Mouse (Mus musculus) E14TG2a.4 (cell line): ENCODE measurements around the gene Cbs.

Experiments
- H3K27me3 ChIP-seq: 2 replicates; pipeline ENCODE4 v1.6.1; 2014; ENCODE audit warnings: low read length, control low read depth; ENCODE audit not compliant: insufficient read depth
- H3K36me3 ChIP-seq: 2 replicates; pipeline ENCODE4 v1.6.1; 2014; ENCODE audit warnings: low read length, control low read depth; ENCODE audit not compliant: insufficient read depth
- H3K4me1 ChIP-seq: replicated peaks from 2 replicates; pipeline ENCODE4 v1.6.1; 2014; ENCODE audit warnings: low read depth, low read length, control low read depth
- H3K4me3 ChIP-seq: replicated peaks from 2 replicates; pipeline ENCODE4 v1.5.1; 2014; ENCODE audit warnings: mild to moderate bottlenecking, low read length
- H3K9me3 ChIP-seq: 2 replicates; pipeline ENCODE4 v1.6.1; 2014; ENCODE audit warnings: low read length, control low read depth
- CTCF ChIP-seq: conservative IDR thresholded peaks from 2 replicates; pipeline ENCODE4 v1.5.1; 2014; ENCODE audit warnings: low read length
- NANOG ChIP-seq: IDR thresholded peaks from 2 replicates; pipeline ENCODE4 v1.6.1; 2014; ENCODE audit warnings: borderline replicate concordance, low read length, mixed read lengths
- POU5F1 ChIP-seq: IDR thresholded peaks from 2 replicates; pipeline ENCODE4 v1.6.1; 2014; ENCODE audit warnings: low read length, borderline replicate concordance

The Cbs gene

DNA sequence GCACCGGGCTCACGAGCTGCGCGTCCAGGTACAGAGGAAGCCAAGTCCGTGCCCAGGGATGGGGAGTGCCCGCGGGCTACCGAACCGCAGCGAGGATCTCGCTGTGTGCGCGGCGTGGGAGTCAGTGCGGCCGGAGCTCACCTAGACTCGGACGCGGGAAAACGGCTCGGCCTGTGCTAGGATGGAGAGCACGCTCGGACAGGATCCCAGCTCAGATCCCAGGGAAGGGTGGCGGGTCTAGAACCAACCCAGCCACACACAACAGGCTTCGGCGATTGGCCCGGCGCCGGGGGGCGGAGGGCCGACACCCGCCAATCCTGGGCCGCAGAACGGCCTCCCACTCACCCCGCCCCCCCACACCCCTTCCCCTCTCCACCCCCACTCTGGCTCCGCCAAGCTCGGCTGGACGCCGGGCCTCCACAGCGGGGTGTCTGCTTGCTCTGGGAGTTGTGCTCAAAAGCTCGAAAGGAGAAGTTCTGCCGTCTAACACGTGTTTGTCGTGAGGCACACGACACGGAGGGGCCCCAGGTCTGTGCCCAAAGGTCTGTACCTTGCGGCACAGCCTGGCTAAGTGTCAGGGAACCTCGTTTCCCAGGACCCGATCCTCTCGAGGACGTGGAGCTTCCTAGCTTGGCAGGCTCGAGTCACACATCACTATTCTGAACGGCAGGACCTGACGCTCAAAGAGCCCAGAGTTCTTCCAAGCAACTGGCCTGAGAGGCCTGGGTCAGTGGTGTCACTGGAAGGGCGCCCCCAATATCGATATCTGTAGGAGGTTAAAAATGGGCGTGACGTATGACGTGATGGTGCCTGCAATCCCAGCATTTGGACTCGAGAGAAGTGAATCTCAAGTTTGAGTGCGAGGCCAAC, at the start of gene Cbs:
Gene Cbs (minus strand): TSS at position 297 of the 870 bp plus-strand sequence.
- Histone ChIP-seq H3K4me1 (peaks cover 38% of the 10 kb centered on the region), H3K4me3 (peak within 1 kb of the TSS; percentile 88), H3K9me3 (no peaks in the 10 kb centered on the region), H3K36me3 (no peaks in the 10 kb centered on the region), H3K27me3 (peaks cover 52% of the 10 kb centered on the region)
- TF ChIP-seq NANOG (no peak), POU5F1 (no peak)

- Histone ChIP-seq H3K27me3 (0 out of 2 replicates have a peak, but pooled peaks cover 11% of the 10 kb centered on the region), H3K4me1 (peaks cover 24% of the 10 kb centered on the region), H3K9me3 (no peaks in the 10 kb centered on the region), H3K36me3 (no peaks in the 10 kb centered on the region), H3K4me3 (no peak overlapping the region; the same call in 1 of the 2 replicates)
- TF ChIP-seq POU5F1 (no peak), CTCF (no peak), NANOG (no peak)
These were observed 49.2 kb upstream of the Cbs start for GRCm38 (mm10) chr17:31686225-31686564.

- Histone ChIP-seq H3K27me3 (peaks cover 16% of the 10 kb centered on the region; the same call in 1 of the 2 replicates), H3K36me3 (no peaks in the 10 kb centered on the region), H3K4me1 (peaks cover 19% of the 10 kb centered on the region), H3K4me3 (no peak overlapping the region; the same call in 1 of the 2 replicates), H3K9me3 (no peaks in the 10 kb centered on the region)
- TF ChIP-seq CTCF (peak; percentile 62), POU5F1 (no peak)
These were observed 48.6 kb upstream of the Cbs start for GRCm38 (mm10) chr17:31685514-31686224.

DNA sequence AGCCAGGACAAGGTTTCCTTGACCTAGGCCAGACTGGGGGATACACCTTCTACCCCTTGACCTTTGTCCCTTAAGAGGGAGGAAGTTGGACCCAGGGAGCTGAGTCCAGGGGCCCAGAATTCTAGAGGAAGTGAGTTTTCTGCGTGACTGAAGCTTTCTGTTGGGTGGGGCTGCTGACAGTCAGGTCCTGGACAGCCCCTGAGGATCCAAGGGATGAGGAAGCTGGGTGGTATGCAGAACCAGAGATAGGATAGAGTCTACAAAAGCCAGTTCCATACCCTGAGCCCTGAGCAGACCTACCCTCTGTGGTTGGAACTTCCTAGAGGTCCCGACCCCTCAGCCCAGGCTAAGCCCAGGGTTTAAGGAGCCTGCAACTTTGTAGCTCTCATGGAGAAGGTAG, 43.4 kb upstream of the Cbs start:
- TF ChIP-seq NANOG, result no peak
- no peak for TF ChIP-seq POU5F1
- Histone ChIP-seq H3K27me3 (peaks cover 38% of the 10 kb centered on the region), H3K4me3 (no peak overlapping the region), H3K4me1 (peaks cover 17% of the 10 kb centered on the region), H3K36me3 (no peaks in the 10 kb centered on the region), H3K9me3 (no peaks in the 10 kb centered on the region)

DNA sequence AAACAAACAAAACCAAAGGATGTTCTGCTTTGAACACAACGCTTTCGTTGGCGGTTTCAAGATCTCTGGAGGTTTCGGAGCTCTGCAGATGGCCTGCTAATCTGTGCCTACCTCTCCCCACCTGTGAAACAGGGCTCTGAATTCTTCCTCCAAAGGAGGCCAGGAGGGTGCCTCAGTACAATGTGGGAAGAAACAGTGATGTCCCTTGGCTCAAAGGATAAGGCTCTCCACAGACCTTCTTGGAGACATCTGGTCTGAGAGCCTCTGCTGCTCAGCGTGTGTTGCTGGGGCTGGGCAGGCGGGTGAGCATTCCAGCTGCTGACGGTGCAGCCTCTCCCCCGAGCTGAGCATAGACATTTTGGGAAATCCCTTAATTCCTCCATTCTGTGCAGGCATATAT, 40.5 kb upstream of the Cbs start, which contains the start of gene Cryaa:
Gene Cryaa (plus strand): TSS at position 301 of the 400 bp plus-strand sequence.
- Histone ChIP-seq H3K36me3 (no peaks in the 10 kb centered on the region), H3K9me3 (no peaks in the 10 kb centered on the region), H3K4me3 (peak within 1 kb of the TSS; percentile 51), H3K27me3 (peaks cover 36% of the 10 kb centered on the region), H3K4me1 (peaks cover 21% of the 10 kb centered on the region)
- TF ChIP-seq NANOG, result no peak
- no peak for TF ChIP-seq CTCF
- no peak for TF ChIP-seq POU5F1

- no peak for TF ChIP-seq NANOG
- TF ChIP-seq CTCF, result no peak
- TF ChIP-seq POU5F1, result no peak
- H3K27me3 ChIP-seq, result peaks cover 24% of the 10 kb centered on the region
These were observed 37.4 kb upstream of the Cbs start for GRCm38 (mm10) chr17:31674426-31674825.

GRCm38 (mm10) chr17:31672279-31672678, 35.2 kb upstream of the Cbs start:
- no peaks in the 10 kb centered on the region for H3K9me3 ChIP-seq
- no peak overlapping the region for H3K4me3 ChIP-seq
- H3K4me1 ChIP-seq, result peaks cover 11% of the 10 kb centered on the region
- H3K36me3 ChIP-seq, result no peaks in the 10 kb centered on the region
- H3K27me3 ChIP-seq, result peaks cover 9% of the 10 kb centered on the region
- TF ChIP-seq CTCF, result no peak
- no peak for TF ChIP-seq POU5F1
- no peak for TF ChIP-seq NANOG

More at GRCm38 (mm10) chr17:31674426-31674825, 37.4 kb upstream of the Cbs start:
- Histone ChIP-seq H3K9me3 (no peaks in the 10 kb centered on the region), H3K4me1 (peaks cover 24% of the 10 kb centered on the region), H3K4me3 (no peak overlapping the region), H3K36me3 (no peaks in the 10 kb centered on the region)

GRCm38 (mm10) chr17:31671698-31672097, 34.7 kb upstream of the Cbs start:
- H3K9me3 ChIP-seq, result no peaks in the 10 kb centered on the region
- peaks cover 7% of the 10 kb centered on the region; the same call in 1 of the 2 replicates for H3K4me1 ChIP-seq
- H3K27me3 ChIP-seq, result peaks cover 8% of the 10 kb centered on the region; the same call in 1 of the 2 replicates
- TF ChIP-seq NANOG, result no peak
- TF ChIP-seq POU5F1, result no peak
- no peak for TF ChIP-seq CTCF
- H3K4me3 ChIP-seq, result no peak overlapping the region
- H3K36me3 ChIP-seq, result no peaks in the 10 kb centered on the region
